Mouse (Mus musculus) cerebellum, adult 9-10 months (tissue): ENCODE measurements around the gene Marc1.

Experiments used
- DNase-seq: peaks from one replicate; pipeline ENCODE4 v3.0.0; 2022

Marc1 gene

DNA sequence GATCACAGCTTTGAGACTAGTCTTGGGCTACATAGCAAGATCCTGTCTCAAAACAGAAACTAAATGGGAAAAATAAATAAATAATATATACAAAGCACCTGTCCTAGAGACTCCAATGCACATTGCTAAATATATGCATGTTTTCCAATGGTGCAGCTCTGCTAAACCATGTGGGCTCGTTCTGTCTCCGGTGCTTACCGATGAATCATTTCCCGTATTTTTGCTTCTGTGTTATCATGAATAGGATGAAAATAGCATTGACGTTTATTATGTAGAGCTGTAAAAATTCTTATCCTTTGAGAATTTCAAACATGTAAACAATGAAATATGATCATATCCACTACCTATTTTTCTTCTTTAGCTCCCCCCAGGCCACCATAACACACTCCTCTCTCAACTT is 58.4 kb downstream of the Marc1 start:
- DNase-seq: no peak

DNA sequence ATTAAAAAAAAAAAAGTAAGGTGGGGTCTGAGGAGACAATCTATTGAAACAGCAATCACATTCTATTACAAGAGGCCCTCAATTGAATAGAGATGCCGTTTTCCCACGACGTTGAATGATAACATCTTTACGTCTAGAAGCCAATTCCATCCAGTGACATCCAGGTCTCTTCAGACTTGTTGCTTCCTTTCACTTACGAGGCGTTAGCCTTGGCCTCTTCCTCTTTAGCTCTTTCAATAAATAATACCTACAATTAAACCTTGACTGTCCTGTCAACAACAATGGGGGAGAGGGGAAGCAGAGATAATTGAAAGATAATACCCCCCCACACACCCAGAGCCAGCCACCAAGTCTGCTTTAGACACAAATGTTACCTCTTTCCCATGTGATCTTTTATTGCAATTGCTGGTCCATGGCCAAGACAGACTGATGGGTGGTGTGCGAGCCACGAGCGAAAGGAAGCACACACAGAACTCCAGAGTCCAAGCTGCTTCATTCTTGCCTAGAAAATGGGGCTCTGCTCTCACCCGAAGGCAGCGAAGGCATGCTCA is 60.9 kb downstream of the Marc1 start:
- no peak for DNase-seq

- DNase-seq: peak; percentile 36
Observed at GRCm38 (mm10) chr1:184748692-184749152, 62.4 kb downstream of the Marc1 start.

DNA sequence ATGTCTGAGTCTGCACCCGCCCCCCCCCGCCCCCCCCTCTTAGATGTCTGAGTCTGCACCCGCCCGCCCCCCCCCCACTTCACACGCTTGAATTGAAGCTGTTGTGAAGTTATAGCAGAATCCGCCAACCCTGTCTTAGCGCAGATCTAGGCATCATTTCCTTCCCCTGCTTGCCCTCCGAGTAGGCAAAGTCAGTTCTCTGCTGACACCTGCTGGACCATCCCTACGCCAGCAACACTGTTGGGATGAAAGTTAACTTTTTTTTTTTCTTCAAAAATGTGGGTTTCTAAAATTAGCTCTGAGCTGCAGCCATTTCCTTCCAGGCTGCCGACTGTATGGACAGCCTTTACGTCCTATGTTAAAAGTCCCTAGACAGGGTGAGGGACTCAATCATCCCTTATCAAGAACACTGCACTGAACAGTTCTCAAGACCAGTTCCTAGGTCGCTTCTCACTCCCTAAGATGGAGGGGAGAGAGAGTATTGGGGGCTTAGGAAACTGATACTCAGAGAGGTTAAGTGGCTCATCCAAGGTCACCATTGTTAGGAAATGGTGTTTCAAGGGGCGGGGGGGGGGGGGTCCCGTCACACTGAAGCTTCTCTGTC is 73.1 kb downstream of the Marc1 start:
- DNase-seq: no peak

DNA sequence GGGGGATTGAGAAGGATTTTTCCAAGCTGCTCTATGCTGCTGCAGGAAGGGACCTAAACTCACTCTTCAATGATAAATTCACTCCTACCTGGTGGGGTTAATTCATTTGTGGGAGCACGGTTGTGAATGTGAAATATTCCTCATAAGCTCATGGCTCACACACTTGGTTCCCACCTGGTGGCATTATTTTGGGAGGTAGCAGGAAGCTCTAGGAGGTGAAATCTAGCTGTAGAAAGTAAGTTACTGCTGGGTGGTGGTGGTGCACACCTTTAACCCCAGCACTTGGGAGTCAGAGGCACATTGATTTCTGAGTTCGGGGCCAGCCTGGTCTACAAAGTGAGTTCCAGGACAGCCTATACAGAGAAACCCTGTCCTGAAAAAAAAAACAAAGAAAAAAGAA is 73.9 kb downstream of the Marc1 start:
- no peak for DNase-seq
